ENCODE assay signal across 9 mouse cellular contexts in the genomic region with DNA sequence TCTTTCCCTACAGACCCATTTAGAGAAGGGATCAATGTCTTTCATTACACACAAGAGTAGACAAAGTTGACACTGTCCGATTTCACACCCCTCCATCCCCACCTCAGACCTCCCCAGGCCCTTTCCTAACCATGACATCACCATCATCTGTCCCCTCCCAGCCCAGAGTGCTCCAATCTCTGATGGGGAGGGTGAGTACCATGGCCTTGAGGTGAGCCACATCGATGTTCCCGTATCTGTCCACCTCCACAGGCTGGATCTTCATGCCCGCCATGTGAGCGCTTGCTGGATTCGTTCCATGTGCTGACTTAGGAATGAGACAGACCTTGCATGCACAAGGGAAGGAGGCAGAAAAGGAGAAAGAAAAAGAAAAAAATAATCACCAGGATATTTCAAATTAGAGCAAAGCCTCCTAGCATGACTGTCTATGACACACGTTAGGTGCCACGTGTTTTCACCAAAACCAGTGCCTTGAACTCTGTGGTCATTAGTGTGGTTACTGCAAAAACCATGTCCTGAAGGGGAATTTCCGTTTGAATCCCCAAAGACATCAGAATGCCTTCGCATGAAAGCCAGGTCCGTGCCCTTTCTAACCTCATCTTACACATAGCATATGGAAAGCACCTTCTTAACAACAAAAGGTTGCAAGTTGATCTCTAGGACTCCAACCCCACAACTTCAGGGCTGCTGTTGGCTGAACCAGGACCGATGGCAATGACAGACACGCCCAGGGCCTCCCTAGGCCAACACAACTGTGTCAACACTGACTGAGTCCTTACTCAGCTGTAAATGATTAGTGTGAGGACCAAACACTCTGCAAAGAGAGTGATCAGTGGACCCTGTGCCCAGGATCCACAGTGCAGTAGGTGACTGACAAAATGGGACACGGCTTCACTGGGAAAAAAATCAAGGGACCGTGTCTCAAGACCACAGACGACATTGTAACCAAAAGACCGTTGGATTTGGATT. TPM values are rescaled to one million over a fixed set of nuclear protein-coding genes. Genes with fewer than 3 reads are reported as not detected.
A peak's percentile ranks its signal among the peaks of the same experiment; 100 is the strongest.
DNase-seq lines count a peak whose midpoint lies in the region; ATAC-seq and TF ChIP-seq lines count a peak whose summit lies in the region.
"Had no signal": no experiment of that assay in that cellular context is flagged by ENCODE, and none has a peak within 500 bp of the region (broad histone marks: within the 10 kb centered on the region; RNA-seq: fewer than 3 reads in every experiment).

No protein-coding gene starts in this region.

- TF ChIP-seq CTCF in CH12.LX (conservative IDR thresholded peaks at IDR 0.05 in 1 of 2, IDR thresholded peaks at IDR 0.05 in 1 of 2; ENCODE audit: low read depth in 2 of 2, low read length in 2 of 2): no peak

- peak overlapping the region; percentile 22; the same call in 1 of the 2 replicates for H3K27ac ChIP-seq in heart, embryonic 11.5 days (ENCODE audit: low read depth, low read length)
- peak overlapping the region; percentile 55 for H3K27ac ChIP-seq in CH12.LX (ENCODE audit: insufficient read depth, low read depth)
- H3K27ac ChIP-seq in intestine, embryonic 15.5 days: no peak overlapping the region
- H3K27ac ChIP-seq in midbrain, embryonic 15.5 days: peak overlapping the region; percentile 88

- dilution Hi-C loops in CH12.LX (cut with MboI; ENCODE audit: extremely low pct_ligation_motif_present, extremely low pct_unique_long_range_greater_than_20kb, low sequenced_read_pairs): no loop called here

- no peak for TF ChIP-seq POLR2A in CH12.LX (IDR thresholded peaks at IDR 0.05; ENCODE audit: low read depth, low read length)

- H3K4me1 ChIP-seq in heart, embryonic 11.5 days (ENCODE audit: control insufficient read depth, insufficient read depth, low read length): peaks cover 9% of the 10 kb centered on the region; the same call in 1 of the 2 replicates
- H3K4me1 ChIP-seq in CH12.LX (ENCODE audit: control insufficient read depth in 1 of 2, insufficient read depth in 2 of 2): peaks cover 28 to 29% of the 10 kb centered on the region in 2 experiments
- H3K4me1 ChIP-seq in intestine, embryonic 15.5 days (replicated peaks): peaks cover 4% of the 10 kb centered on the region
- peaks cover 64% of the 10 kb centered on the region for H3K4me1 ChIP-seq in midbrain, embryonic 15.5 days

- no peaks in the 10 kb centered on the region for H3K27me3 ChIP-seq in heart, embryonic 11.5 days (ENCODE audit: control insufficient read depth, insufficient read depth, low read length)
- no peaks in the 10 kb centered on the region for H3K27me3 ChIP-seq in CH12.LX (replicated peaks)
- no peaks in the 10 kb centered on the region for H3K27me3 ChIP-seq in intestine, embryonic 15.5 days (replicated peaks)
- H3K27me3 ChIP-seq in midbrain, embryonic 15.5 days (replicated peaks): no peaks in the 10 kb centered on the region
- H3K27me3 ChIP-seq: limb, embryonic 12.5 days had no signal

- no peak for ATAC-seq in heart, embryonic 11.5 days (replicated peaks; ENCODE audit: insufficient number of reproducible peaks, low FRiP score, low TSS enrichment)
- peak; percentile 86 for ATAC-seq in intestine, embryonic 15.5 days
- peak; percentile 52 for ATAC-seq in midbrain, embryonic 15.5 days (replicated peaks)

- WGBS in heart, embryonic 11.5 days (ENCODE audit: insufficient replicate concordance): 80% methylated on average over 17 of the region's 17 CpGs
- 80% methylated on average over 17 of the region's 17 CpGs for WGBS in intestine, embryonic 15.5 days
- WGBS in midbrain, embryonic 15.5 days: 70% methylated on average over 17 of the region's 17 CpGs

- H3K9ac ChIP-seq in heart, embryonic 11.5 days (ENCODE audit: low read depth, low read length): no peak overlapping the region
- no peak overlapping the region for H3K9ac ChIP-seq in CH12.LX (ENCODE audit: insufficient read depth, low read depth)
- H3K9ac ChIP-seq in intestine, embryonic 15.5 days: no peak overlapping the region
- no peak overlapping the region for H3K9ac ChIP-seq in midbrain, embryonic 15.5 days
- H3K9ac ChIP-seq: limb, embryonic 12.5 days had no signal

- intact Hi-C loops in heart, postnatal 36 days (cut with DNase I): no loop called here

- TF ChIP-seq RAD21 in CH12.LX (IDR thresholded peaks at IDR 0.05; ENCODE audit: low read depth, low read length): no peak

- in situ Hi-C loops in CH12.LX (cut with MboI; ENCODE audit: low pct_ligation_motif_present, low pct_unique_long_range_greater_than_20kb, low sequenced_read_pairs): loop anchor here (10.0 kb wide), 2 partner anchors 84 to 444 kb away; a partner anchor contains a TSS

- H3K9me3 ChIP-seq in heart, embryonic 11.5 days (replicated peaks; ENCODE audit: control insufficient read depth, low read length): no peaks in the 10 kb centered on the region
- H3K9me3 ChIP-seq in CH12.LX (replicated peaks; ENCODE audit: low read length): no peaks in the 10 kb centered on the region
- H3K9me3 ChIP-seq in intestine, embryonic 15.5 days: no peaks in the 10 kb centered on the region
- H3K9me3 ChIP-seq in midbrain, embryonic 15.5 days: no peaks in the 10 kb centered on the region
- H3K9me3 ChIP-seq: limb, embryonic 12.5 days had no signal

- TF ChIP-seq EP300 in CH12.LX (IDR thresholded peaks at IDR 0.05; ENCODE audit: low read length): peak; percentile 85

- no peaks in the 10 kb centered on the region for H3K79me2 ChIP-seq in CH12.LX (replicated peaks; ENCODE audit: control insufficient read depth, extremely low read depth, insufficient read depth, poor library complexity, severe bottlenecking)

- no peaks in the 10 kb centered on the region for H3K36me3 ChIP-seq in heart, embryonic 11.5 days (ENCODE audit: control insufficient read depth, insufficient read depth, low read length)
- no peaks in the 10 kb centered on the region for H3K36me3 ChIP-seq in CH12.LX (replicated peaks in 1 of 2; ENCODE audit: control insufficient read depth in 1 of 2, insufficient read depth in 1 of 2, low read length in 1 of 2)
- no peaks in the 10 kb centered on the region for H3K36me3 ChIP-seq in intestine, embryonic 15.5 days
- H3K36me3 ChIP-seq in midbrain, embryonic 15.5 days (replicated peaks): no peaks in the 10 kb centered on the region
- H3K36me3 ChIP-seq: limb, embryonic 12.5 days had no signal

- no peak overlapping the region for H3K4me2 ChIP-seq in heart, embryonic 11.5 days
- peak overlapping the region; percentile 22; the same call in 1 of the 2 replicates for H3K4me2 ChIP-seq in CH12.LX (ENCODE audit: insufficient read depth, low read depth, poor library complexity, severe bottlenecking)
- no peak overlapping the region for H3K4me2 ChIP-seq in intestine, embryonic 15.5 days (replicated peaks)
- peak overlapping the region; percentile 33 for H3K4me2 ChIP-seq in midbrain, embryonic 15.5 days
- H3K4me2 ChIP-seq: limb, embryonic 12.5 days had no signal

- H3K4me3 ChIP-seq in heart, embryonic 11.5 days (ENCODE audit: low read depth, low read length): no peak overlapping the region
- no peak overlapping the region for H3K4me3 ChIP-seq in CH12.LX (replicated peaks in 1 of 3; ENCODE audit: low read depth in 2 of 3, low read length in 2 of 3, poor library complexity in 1 of 3)
- no peak overlapping the region for H3K4me3 ChIP-seq in intestine, embryonic 15.5 days (replicated peaks)
- H3K4me3 ChIP-seq in midbrain, embryonic 15.5 days: no peak overlapping the region
- H3K4me3 ChIP-seq: limb, embryonic 12.5 days had no signal

- no peak for DNase-seq in heart, postnatal 36 days
- peak; percentile 70 for DNase-seq in CH12.LX (ENCODE audit: extremely low read depth)
- DNase-seq in layer of hippocampus, postnatal 36 days: no peak
- DNase-seq in cerebellum, adult 9-11 months: no peak
- no peak for DNase-seq in layer of hippocampus, adult 8-10 months (ENCODE audit: low spot score in 2 of 2)

TF ChIP-seq in CH12.LX, 34 proteins besides CTCF, POLR2A, EP300 and RAD21 (continues in another document):
- peak; percentile 81 for TF ChIP-seq ETS1 (conservative IDR thresholded peaks at IDR 0.05; ENCODE audit: low read depth, low read length)
- TF ChIP-seq MEF2A (IDR thresholded peaks at IDR 0.05; ENCODE audit: borderline replicate concordance, low read depth, low read length): no peak; the same call in 1 of the 2 replicates
- no peak for TF ChIP-seq JUND (conservative IDR thresholded peaks at IDR 0.05; ENCODE audit: low read depth, low read length)
- TF ChIP-seq RCOR1 (conservative IDR thresholded peaks at IDR 0.05; ENCODE audit: low read depth, low read length): peak; percentile 72; the same call in 1 of the 2 replicates
- TF ChIP-seq POLR2AphosphoS2 (IDR thresholded peaks at IDR 0.05; ENCODE audit: low read depth, low read length): no peak
- TF ChIP-seq KAT2A (IDR thresholded peaks at IDR 0.05; ENCODE audit: insufficient replicate concordance, low read length): no peak
- no peak for TF ChIP-seq SMC3 (IDR thresholded peaks at IDR 0.05; ENCODE audit: low read depth, low read length)
- TF ChIP-seq E2F4 (IDR thresholded peaks at IDR 0.05; ENCODE audit: insufficient replicate concordance, low read depth, low read length): no peak
- peak; percentile 27; the same call in 1 of the 2 replicates for TF ChIP-seq USF2 (conservative IDR thresholded peaks at IDR 0.05; ENCODE audit: low read depth, low read length)
- peak; percentile 92 for TF ChIP-seq MXI1 (IDR thresholded peaks at IDR 0.05; ENCODE audit: low read depth, low read length)
- peak; percentile 64 for TF ChIP-seq SIN3A (IDR thresholded peaks at IDR 0.05; ENCODE audit: low read length)
- no peak for TF ChIP-seq UBTF (IDR thresholded peaks at IDR 0.05; ENCODE audit: low read depth, low read length)
- no peak for TF ChIP-seq NELFE (IDR thresholded peaks at IDR 0.05; ENCODE audit: low read depth, low read length)
- TF ChIP-seq BHLHE40 (IDR thresholded peaks at IDR 0.05; ENCODE audit: low read depth, low read length): peak; percentile 94
- 0 out of 2 replicates have a peak, but pooled peaks have one; percentile 31 for TF ChIP-seq MAZ (IDR thresholded peaks at IDR 0.05; ENCODE audit: low read depth, low read length)
- peak; percentile 16; the same call in 1 of the 2 replicates for TF ChIP-seq USF1 (IDR thresholded peaks at IDR 0.05; ENCODE audit: low read depth, low read length)
- TF ChIP-seq TCF12 (IDR thresholded peaks at IDR 0.05; ENCODE audit: low read depth, low read length): peak; percentile 73; the same call in 1 of the 2 replicates
- TF ChIP-seq ZC3H11A (IDR thresholded peaks at IDR 0.05; ENCODE audit: low read depth, low read length): no peak

RNA-seq across cellular contexts. Expression of a gene that starts 56.6 kb away (rescaled TPM):
- 5.0 and 5.6 TPM in 2 replicates for polyA plus RNA-seq in heart, embryonic 11.5 days (2014; fragmentation: Nextera tagmentation; extraction: Ambion mirVana)
- under 1 TPM; 0.11 to 0.14 TPM for total RNA-seq in heart, postnatal 36 days (2021)
- total RNA-seq in CH12.LX (2012; rRNA removed) (1.3 and 1.8 TPM in 2 replicates), CH12.LX (2014; rRNA removed) (0.24 and 0.30 TPM in 2 replicates)
- 0.64 and 0.87 TPM in 2 replicates for polyA plus RNA-seq in CH12.LX (2012; ENCODE audit: insufficient read length, low read depth)
- polyA plus RNA-seq in intestine, embryonic 15.5 days (2015; fragmentation: Nextera tagmentation; extraction: Ambion mirVana): 1.8 TPM in 2 replicates
- 6.6 and 7.7 TPM in 2 replicates for polyA plus RNA-seq in midbrain, embryonic 15.5 days (2015; fragmentation: Nextera tagmentation; extraction: Ambion mirVana)
- 10 to 100 TPM; 34.3 to 35.6 TPM for total RNA-seq in layer of hippocampus, postnatal 36 days (2021)
- 10 to 100 TPM; 33.3 to 36.0 (median 34.8) TPM for total RNA-seq in layer of hippocampus, adult 8-10 months (2022)

Comparison
In these comparisons a context has a peak if more than half of its experiments do, and no peak if none do; other contexts are left out.
1. H3K4me2 ChIP-seq: peak in CH12.LX (single experiment) and midbrain, embryonic 15.5 days (single experiment); none in heart, embryonic 11.5 days (single experiment) and intestine, embryonic 15.5 days (single experiment).
2. RNA of a gene that starts 56.6 kb away (total RNA-seq): 34.3 to 35.6 TPM in layer of hippocampus, postnatal 36 days and 33.3 to 36.0 TPM in layer of hippocampus, adult 8-10 months; 0.24 to 1.8 TPM in CH12.LX and 0.11 to 0.14 TPM in heart, postnatal 36 days; every median in the first group is over 10 times any median in the second.